Mouse (Mus musculus) G1E (cell line): Measurements from ENCODE around the gene Agbl3. TPM values are rescaled to one million over a fixed set of nuclear protein-coding genes. Genes with fewer than 3 reads are reported as not detected.

Source experiments
- ATAC-seq: 2 replicates; pipeline ENCODE4 v1.8.0; 2016; ENCODE audit warnings: mild to moderate bottlenecking; ENCODE audit not compliant: insufficient number of reproducible peaks, poor library complexity, low FRiP score, severe bottlenecking; ENCODE audit errors: extremely low read depth
- DNase-seq: peaks from one replicate; pipeline ENCODE4 v3.0.0; 2012; ENCODE audit warnings: low spot score
- H3K27me3 ChIP-seq: 2 replicates; pipeline ENCODE4 v1.6.1; 2012; ENCODE audit warnings: mild to moderate bottlenecking, low read length, inconsistent platforms; ENCODE audit not compliant: insufficient read depth
- H3K36me3 ChIP-seq: replicated peaks from 2 replicates; pipeline ENCODE3; 2012; ENCODE audit warnings: mild to moderate bottlenecking, inconsistent platforms
- H3K4me1 ChIP-seq: 2 replicates; pipeline ENCODE4 v1.6.1; 2012; ENCODE audit warnings: low read depth, low read length, inconsistent platforms, mixed read lengths; ENCODE audit not compliant: insufficient read depth
- H3K4me3 ChIP-seq: 2 replicates; pipeline ENCODE4 v1.5.1; 2012; ENCODE audit warnings: low read depth, mild to moderate bottlenecking, inconsistent platforms, low read length, moderate library complexity, mixed read lengths
- H3K9me3 ChIP-seq: replicated peaks from 2 replicates; pipeline ENCODE4 v1.6.1; 2012; ENCODE audit warnings: inconsistent platforms
- CTCF ChIP-seq: IDR thresholded peaks from 2 replicates; pipeline ENCODE4 v1.5.1; 2012; ENCODE audit warnings: low read depth, low read length, inconsistent platforms, mixed read lengths
- GATA1 ChIP-seq: IDR thresholded peaks from 2 replicates; pipeline ENCODE4 v1.6.1; 2012; ENCODE audit warnings: borderline replicate concordance, low read length, inconsistent platforms, mixed read lengths
- GATA2 ChIP-seq: IDR thresholded peaks from 2 replicates; pipeline ENCODE4 v1.6.1; 2012; ENCODE audit warnings: low read depth, low read length, inconsistent platforms, borderline replicate concordance
- POLR2AphosphoS5 ChIP-seq: IDR thresholded peaks from 2 replicates; pipeline ENCODE4 v1.6.1; 2012; ENCODE audit warnings: low read depth, low read length, inconsistent platforms; ENCODE audit not compliant: insufficient replicate concordance
- TAL1 ChIP-seq: conservative IDR thresholded peaks from 2 replicates; pipeline ENCODE4 v1.6.1; 2012; ENCODE audit warnings: low read depth, low read length, inconsistent platforms, mixed read lengths
- polyA plus RNA-seq: library from polyadenylated mRNA; stranded (reverse); fragments of >175 nt; gene quantifications from 2 replicates; pipeline ENCODE4 v1.2.3, GENCODE M21; 2012
- total RNA-seq, 2 experiments: library from RNA; stranded (forward) in 1 of 2; stranded (reverse) in 1 of 2; fragments of 200-1000 nt in 1 of 2; fragments of >200 nt in 1 of 2; fragmentation: Nextera tagmentation in 1 of 2; gene quantifications; 2 replicates each; pipeline ENCODE4 v1.2.3; 2014 to 2017

Agbl3 gene
- total and polyA plus RNA-seq, 3 experiments = 0.22 TPM; not detected in 2

GRCm38 (mm10) chr6:34896168-34896780 lies 116.0 kb downstream of the Agbl3 start:
- H3K4me1 ChIP-seq = peaks cover 6% of the 10 kb centered on the region; the same call in 1 of the 2 replicates
- H3K27me3 ChIP-seq = no peaks in the 10 kb centered on the region
- no peak for ATAC-seq
- no peak overlapping the region for H3K4me3 ChIP-seq
- TF ChIP-seq GATA2 (no peak), POLR2AphosphoS5 (no peak), CTCF (no peak), TAL1 (no peak), GATA1 (no peak)
- no peak for DNase-seq
- no peaks in the 10 kb centered on the region for H3K9me3 ChIP-seq
- peaks cover 96% of the 10 kb centered on the region for H3K36me3 ChIP-seq

- TF ChIP-seq TAL1 = no peak
- no peak for TF ChIP-seq GATA1
- TF ChIP-seq GATA2 = no peak
- Histone ChIP-seq H3K4me1 (peaks cover 18% of the 10 kb centered on the region), H3K36me3 (peaks cover 98% of the 10 kb centered on the region), H3K27me3 (no peaks in the 10 kb centered on the region), H3K9me3 (no peaks in the 10 kb centered on the region), H3K4me3 (no peak overlapping the region)
- ATAC-seq (no peak), DNase-seq (no peak)
Observed at GRCm38 (mm10) chr6:34899127-34899526, 118.9 kb downstream of the Agbl3 start.

- TF ChIP-seq POLR2AphosphoS5 (no peak), TAL1 (no peak), CTCF (no peak), GATA1 (no peak)
- peaks cover 23% of the 10 kb centered on the region for H3K4me1 ChIP-seq
- peaks cover 98% of the 10 kb centered on the region for H3K36me3 ChIP-seq
Observed at GRCm38 (mm10) chr6:34900990-34901389, 120.8 kb downstream of the Agbl3 start.

GRCm38 (mm10) chr6:34901911-34902444 lies 121.7 kb downstream of the Agbl3 start:
- Histone ChIP-seq H3K4me3 (no peak overlapping the region), H3K27me3 (no peaks in the 10 kb centered on the region), H3K4me1 (peaks cover 21% of the 10 kb centered on the region), H3K9me3 (no peaks in the 10 kb centered on the region), H3K36me3 (peaks cover 98% of the 10 kb centered on the region)
- no peak for TF ChIP-seq TAL1
- TF ChIP-seq CTCF = no peak
- TF ChIP-seq GATA2 = no peak
- no peak for TF ChIP-seq GATA1
- no peak for TF ChIP-seq POLR2AphosphoS5
- ATAC-seq = no peak
- no peak for DNase-seq

More at GRCm38 (mm10) chr6:34900990-34901389, 120.8 kb downstream of the Agbl3 start:
- ATAC-seq = no peak
- Histone ChIP-seq H3K27me3 (no peaks in the 10 kb centered on the region), H3K4me3 (no peak overlapping the region), H3K9me3 (no peaks in the 10 kb centered on the region)
- DNase-seq = no peak

GRCm38 (mm10) chr6:34902578-34902977 lies 122.3 kb downstream of the Agbl3 start:
- Histone ChIP-seq H3K4me1 (peaks cover 27% of the 10 kb centered on the region), H3K4me3 (no peak overlapping the region), H3K27me3 (no peaks in the 10 kb centered on the region), H3K36me3 (peaks cover 98% of the 10 kb centered on the region), H3K9me3 (no peaks in the 10 kb centered on the region)
- ATAC-seq = no peak
- DNase-seq = no peak
- TF ChIP-seq CTCF (no peak), GATA1 (no peak), GATA2 (no peak), TAL1 (no peak), POLR2AphosphoS5 (no peak)

- Histone ChIP-seq H3K4me1 (peaks cover 33% of the 10 kb centered on the region), H3K4me3 (no peak overlapping the region), H3K36me3 (peaks cover 97% of the 10 kb centered on the region), H3K9me3 (no peaks in the 10 kb centered on the region), H3K27me3 (no peaks in the 10 kb centered on the region)
- no peak for TF ChIP-seq TAL1
- no peak for TF ChIP-seq GATA1
- no peak for TF ChIP-seq POLR2AphosphoS5
- TF ChIP-seq CTCF = no peak
- no peak for TF ChIP-seq GATA2
- no peak for ATAC-seq
- DNase-seq = no peak
Observed at GRCm38 (mm10) chr6:34903441-34903840, 123.2 kb downstream of the Agbl3 start.
